Mouse (Mus musculus) ES-CJ7 (cell line): ENCODE data around the gene Pam.

Experiments used
- DNase-seq: peaks from one replicate; pipeline ENCODE4 v3.0.0; 2011; ENCODE audit warnings: low read depth, low spot score

Gene Pam

DNA sequence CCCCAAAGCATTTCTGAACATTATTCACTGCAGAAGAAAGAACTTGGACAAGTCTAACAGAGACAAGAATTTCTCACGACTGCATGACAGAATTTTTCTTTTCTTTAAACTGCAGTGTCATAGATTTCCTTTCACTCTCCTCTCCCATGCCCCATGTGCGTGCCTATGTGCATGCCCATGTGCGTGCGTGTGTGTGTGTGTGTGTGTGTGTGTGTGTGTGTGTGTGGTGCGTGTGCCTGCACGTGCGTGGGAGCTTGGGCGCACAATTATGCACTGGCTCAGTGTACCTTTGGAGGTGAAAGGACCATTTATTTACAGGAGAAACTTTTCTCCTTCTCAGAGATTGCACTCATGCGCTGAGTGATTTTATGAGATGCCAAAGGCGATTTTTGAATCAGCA lies 179.7 kb downstream of the Pam start:
- DNase-seq = no peak

- DNase-seq = no peak
These were observed 184.6 kb downstream of the Pam start for GRCm38 (mm10) chr1:97910874-97911273.

GRCm38 (mm10) chr1:97909561-97909960 lies 185.9 kb downstream of the Pam start:
- DNase-seq = no peak

DNA sequence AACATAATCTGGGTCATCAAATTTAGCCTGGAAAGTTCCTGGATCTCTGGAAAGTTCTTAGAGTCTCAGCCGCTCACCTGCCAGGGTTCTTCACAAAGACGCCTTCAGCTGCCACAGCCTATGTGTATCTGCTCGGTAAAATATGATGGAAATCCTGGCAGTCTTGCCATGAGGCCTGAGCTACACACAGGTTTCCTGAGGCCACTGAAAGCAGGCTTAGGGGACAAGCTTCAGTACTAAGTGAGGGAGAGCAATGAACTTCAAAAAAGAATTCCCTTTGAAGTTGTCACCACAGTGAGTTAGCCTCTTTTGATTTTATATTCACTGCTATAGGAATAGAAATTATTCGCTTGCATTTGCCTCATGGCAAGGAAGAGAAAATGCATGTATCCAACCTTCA lies 186.7 kb downstream of the Pam start:
- DNase-seq = no peak

- DNase-seq = no peak
These were observed 191.5 kb downstream of the Pam start for GRCm38 (mm10) chr1:97903912-97904460.

DNA sequence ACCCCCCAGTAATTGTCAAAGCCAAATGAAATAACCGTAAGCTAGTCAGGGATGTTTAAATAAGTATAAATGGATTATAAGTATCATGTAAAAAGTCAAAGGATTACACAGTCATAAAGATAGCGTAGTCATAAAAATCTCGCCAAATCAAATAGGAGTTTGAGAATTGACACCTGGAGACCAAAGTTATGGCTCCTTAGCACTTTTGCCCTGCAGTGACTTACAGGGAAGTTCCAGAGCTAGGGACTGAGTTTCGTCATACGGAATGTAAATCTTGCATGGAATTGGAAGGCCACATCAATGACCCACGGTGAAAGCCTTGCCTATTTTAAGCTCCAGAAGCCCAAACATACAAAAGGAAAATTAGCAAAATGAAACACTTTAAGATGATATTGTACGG lies 192.6 kb downstream of the Pam start:
- DNase-seq = no peak

- DNase-seq = no peak
These were observed 194.8 kb downstream of the Pam start for GRCm38 (mm10) chr1:97900559-97901153.

DNA sequence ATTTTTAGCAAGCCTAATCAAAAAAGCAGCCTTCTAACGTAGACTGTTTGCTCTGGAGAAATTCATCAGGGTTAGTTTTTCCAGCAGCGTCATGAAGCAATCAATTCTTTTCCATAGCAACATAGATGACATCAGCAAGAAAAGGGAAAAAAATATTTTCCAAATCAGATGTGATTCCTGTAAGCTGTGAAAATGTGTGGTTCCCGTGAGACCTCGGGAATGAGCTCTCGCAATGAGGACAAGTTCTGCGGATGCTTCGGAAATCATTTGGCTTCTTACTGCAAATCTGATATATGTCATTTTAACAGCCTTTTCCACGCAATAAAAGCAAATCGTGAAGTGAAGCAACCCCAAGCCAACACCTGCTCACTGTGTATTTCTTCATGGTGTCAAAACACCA lies 207.9 kb downstream of the Pam start:
- DNase-seq = no peak

DNA sequence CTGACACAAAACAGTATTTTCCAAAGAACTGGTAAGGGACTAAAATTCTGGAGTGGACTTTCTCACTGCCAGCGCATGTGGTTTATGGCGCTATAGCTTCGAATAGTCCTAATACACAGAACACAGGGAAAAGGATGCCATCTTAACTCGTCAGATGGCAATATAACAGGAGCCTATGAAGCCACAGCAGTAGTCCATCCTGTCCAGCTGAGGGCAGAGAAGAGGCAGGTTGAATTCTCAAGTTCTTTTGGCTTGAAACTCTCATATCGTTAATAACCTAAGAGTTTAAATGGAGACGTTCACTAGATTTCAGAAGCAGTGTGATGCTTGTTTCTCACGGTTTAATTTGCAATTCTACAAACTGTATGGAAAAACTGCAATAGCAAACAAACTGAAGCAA lies 211.9 kb downstream of the Pam start:
- DNase-seq = no peak

GRCm38 (mm10) chr1:97877037-97877436 lies 218.4 kb downstream of the Pam start:
- DNase-seq = peak; percentile 29

DNA sequence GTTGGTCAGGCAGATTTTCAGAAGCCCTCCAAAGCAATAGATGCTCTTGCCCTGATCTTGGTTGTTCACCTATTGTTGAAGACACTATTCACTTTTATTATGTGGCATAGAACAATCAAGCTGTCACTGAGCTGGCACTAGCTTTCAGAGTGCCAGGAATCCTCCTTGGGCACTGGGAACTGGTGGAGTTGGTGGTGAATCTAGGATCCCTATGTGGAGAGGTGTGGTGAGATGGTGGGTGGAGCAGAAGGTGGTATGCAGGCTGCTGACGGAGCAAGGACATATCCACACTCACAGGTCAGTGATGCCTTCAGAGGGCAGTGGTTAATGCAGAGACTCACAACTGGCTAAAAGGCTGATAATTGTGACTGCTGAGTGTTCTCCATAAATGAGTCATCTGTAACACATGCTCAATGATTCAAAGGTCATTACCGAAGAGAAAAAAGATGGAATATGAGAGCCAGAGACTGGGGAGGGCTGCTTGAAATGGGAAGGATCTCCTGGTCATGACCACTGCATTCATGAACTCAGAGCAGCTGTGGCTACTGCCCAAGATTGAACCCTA lies 221.9 kb downstream of the Pam start:
- DNase-seq = no peak

DNA sequence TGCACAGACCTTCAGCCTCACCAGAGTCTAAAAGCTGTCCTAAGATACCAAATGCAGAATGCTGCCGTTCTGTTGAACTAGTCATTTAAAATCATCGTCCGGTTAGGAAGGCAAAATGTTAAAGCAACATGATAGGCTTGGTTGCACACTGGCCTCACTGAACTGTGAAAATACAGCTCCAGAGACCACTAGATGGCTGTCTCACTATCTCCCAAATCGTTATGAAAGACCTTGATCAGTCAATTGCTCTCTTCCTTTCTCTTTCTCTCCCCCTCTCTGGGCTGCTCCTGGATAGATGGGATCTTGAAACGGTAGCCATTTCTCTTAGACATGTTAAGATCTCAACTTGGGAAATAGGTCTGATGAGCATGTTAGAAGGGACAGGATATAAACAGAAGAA lies 223.0 kb downstream of the Pam start:
- peak; percentile 20 for DNase-seq

DNA sequence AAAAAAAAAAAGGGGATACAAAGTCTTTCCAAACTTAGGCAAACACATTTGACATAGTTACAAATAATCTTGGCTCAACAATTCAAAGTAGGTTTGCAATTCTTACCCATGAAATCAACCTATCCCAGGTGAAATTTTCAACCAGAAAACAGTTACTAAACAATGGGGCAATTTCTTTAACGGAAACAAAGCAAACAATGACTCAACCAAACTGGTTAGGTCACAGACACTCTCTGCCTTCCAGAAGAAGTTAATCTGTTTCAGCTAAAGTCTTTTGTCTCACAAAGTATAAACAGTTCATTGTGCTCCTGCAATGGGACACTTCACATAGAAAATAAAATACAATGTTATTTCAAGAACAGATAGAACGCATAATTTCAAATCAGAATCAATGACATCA lies 223.4 kb downstream of the Pam start:
- DNase-seq = no peak

- DNase-seq = no peak
These were observed 231.3 kb downstream of the Pam start for GRCm38 (mm10) chr1:97864135-97864534.

GRCm38 (mm10) chr1:97863140-97863539 lies 232.3 kb downstream of the Pam start:
- no peak for DNase-seq

GRCm38 (mm10) chr1:97862734-97863133 lies 232.7 kb downstream of the Pam start:
- no peak for DNase-seq

DNA sequence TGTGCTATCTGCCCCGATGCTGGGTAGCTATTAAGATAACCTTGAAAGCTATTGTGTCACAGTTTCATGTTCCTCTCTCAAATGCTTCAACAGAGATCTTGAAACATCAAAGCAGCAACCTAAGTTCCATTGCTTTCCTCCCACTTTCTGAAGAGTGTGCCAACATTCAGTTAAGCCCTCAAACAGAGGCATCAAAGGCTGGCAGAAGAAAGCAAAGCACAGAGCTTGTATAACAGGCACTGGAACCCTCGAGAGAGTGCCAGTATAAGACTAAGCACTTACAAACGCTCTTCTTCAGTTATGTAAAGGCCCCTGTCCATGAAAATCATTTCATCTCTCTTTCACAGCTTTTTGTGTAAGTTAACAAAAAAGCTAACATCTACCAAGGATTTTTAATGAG lies 241.2 kb downstream of the Pam start:
- no peak for DNase-seq

DNA sequence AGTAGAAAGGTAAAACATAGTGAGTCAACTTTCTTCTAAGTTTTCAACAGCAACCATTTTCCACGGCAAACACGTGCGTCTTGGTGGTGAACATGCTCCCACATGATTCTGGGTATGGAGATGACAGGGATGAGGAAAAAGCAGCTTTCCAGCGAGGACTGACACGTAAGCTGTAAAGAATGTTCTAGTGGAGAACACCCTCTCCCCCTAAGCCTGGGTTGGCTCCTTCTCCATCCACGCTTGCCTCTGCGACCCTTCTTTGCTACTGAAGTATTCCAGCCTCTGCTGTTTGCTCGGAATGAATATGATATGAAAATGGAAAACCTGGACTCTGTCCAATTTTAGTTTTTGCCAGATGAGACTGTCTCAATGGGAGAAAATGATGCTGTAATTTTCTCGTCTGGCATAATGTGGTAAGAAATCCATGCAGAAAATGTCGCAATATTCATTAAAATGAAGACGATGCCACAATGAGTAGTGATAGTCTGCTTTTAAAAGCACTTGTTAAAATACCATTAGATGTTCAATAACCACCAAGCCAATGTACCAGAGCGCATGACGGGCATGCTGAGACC lies 243.8 kb downstream of the Pam start:
- DNase-seq = no peak

GRCm38 (mm10) chr1:97848601-97849241 lies 246.7 kb downstream of the Pam start:
- DNase-seq = no peak

GRCm38 (mm10) chr1:97843220-97843992 lies 252.0 kb downstream of the Pam start:
- no peak for DNase-seq

- no peak for DNase-seq
These were observed 261.1 kb downstream of the Pam start for GRCm38 (mm10) chr1:97834354-97834822.
